Mouse (Mus musculus): ENCODE results near the gene Tfam. TPM values are rescaled to one million over a fixed set of nuclear protein-coding genes. Genes with fewer than 3 reads are reported as not detected.

The Tfam gene
- polyA plus RNA-seq (2012; rRNA removed), result 19.4 and 20.0 TPM in 2 replicates

GRCm38 (mm10) chr10:71238240-71238554, at the start of gene Tfam:
Gene Tfam (minus strand): TSS chr10:71238280.
- Histone ChIP-seq H3K4me1 (ENCODE audit: control insufficient read depth, insufficient read depth, low read length) (no peaks in the 10 kb centered on the region), H3K27ac (ENCODE audit: insufficient read depth, low read length) (peak within 1 kb of the TSS; percentile 58), H3K4me3 (ENCODE audit: insufficient read depth, low read length) (peak within 1 kb of the TSS; percentile 82)
- no peak for TF ChIP-seq CTCF (IDR thresholded peaks at IDR 0.05; ENCODE audit: extremely low read depth, insufficient read depth, low read length)
- no peak for TF ChIP-seq POLR2A (IDR thresholded peaks at IDR 0.05; ENCODE audit: extremely low read depth, insufficient read depth, low read length)

GRCm38 (mm10) chr10:71285126-71285580, 47.1 kb upstream of the Tfam start, which contains the start of gene Ube2d1:
Gene Ube2d1 (minus strand): TSS chr10:71285262.
- Histone ChIP-seq H3K4me3 (ENCODE audit: insufficient read depth, low read length) (peak within 1 kb of the TSS; percentile 80), H3K27ac (ENCODE audit: insufficient read depth, low read length) (peak within 1 kb of the TSS; percentile 86; the same call in 1 of the 2 replicates), H3K4me1 (ENCODE audit: control insufficient read depth, insufficient read depth, low read length) (peaks cover 6% of the 10 kb centered on the region; the same call in 1 of the 2 replicates)
- TF ChIP-seq CTCF (IDR thresholded peaks at IDR 0.05; ENCODE audit: extremely low read depth, insufficient read depth, low read length) (no peak), POLR2A (IDR thresholded peaks at IDR 0.05; ENCODE audit: extremely low read depth, insufficient read depth, low read length) (peak; percentile 62)

GRCm38 (mm10) chr10:71284511-71285125, 46.5 kb upstream of the Tfam start:
- Histone ChIP-seq H3K4me3 (ENCODE audit: insufficient read depth, low read length) (peak overlapping the region; percentile 80), H3K27ac (ENCODE audit: insufficient read depth, low read length) (0 out of 2 replicates have a peak overlapping the region, but pooled peaks have one; percentile 11), H3K4me1 (ENCODE audit: control insufficient read depth, insufficient read depth, low read length) (peaks cover 6% of the 10 kb centered on the region; the same call in 1 of the 2 replicates)
- TF ChIP-seq CTCF (IDR thresholded peaks at IDR 0.05; ENCODE audit: extremely low read depth, insufficient read depth, low read length) (no peak), POLR2A (IDR thresholded peaks at IDR 0.05; ENCODE audit: extremely low read depth, insufficient read depth, low read length) (no peak)

GRCm38 (mm10) chr10:71284131-71284510, 46.0 kb upstream of the Tfam start:
- H3K27ac ChIP-seq (ENCODE audit: insufficient read depth, low read length), result 0 out of 2 replicates have a peak overlapping the region, but pooled peaks have one; percentile 11
- H3K4me3 ChIP-seq (ENCODE audit: insufficient read depth, low read length), result peak overlapping the region; percentile 80
- peaks cover 6% of the 10 kb centered on the region; the same call in 1 of the 2 replicates for H3K4me1 ChIP-seq (ENCODE audit: control insufficient read depth, insufficient read depth, low read length)
- no peak for TF ChIP-seq POLR2A (IDR thresholded peaks at IDR 0.05; ENCODE audit: extremely low read depth, insufficient read depth, low read length)
- TF ChIP-seq CTCF (IDR thresholded peaks at IDR 0.05; ENCODE audit: extremely low read depth, insufficient read depth, low read length), result no peak

DNA sequence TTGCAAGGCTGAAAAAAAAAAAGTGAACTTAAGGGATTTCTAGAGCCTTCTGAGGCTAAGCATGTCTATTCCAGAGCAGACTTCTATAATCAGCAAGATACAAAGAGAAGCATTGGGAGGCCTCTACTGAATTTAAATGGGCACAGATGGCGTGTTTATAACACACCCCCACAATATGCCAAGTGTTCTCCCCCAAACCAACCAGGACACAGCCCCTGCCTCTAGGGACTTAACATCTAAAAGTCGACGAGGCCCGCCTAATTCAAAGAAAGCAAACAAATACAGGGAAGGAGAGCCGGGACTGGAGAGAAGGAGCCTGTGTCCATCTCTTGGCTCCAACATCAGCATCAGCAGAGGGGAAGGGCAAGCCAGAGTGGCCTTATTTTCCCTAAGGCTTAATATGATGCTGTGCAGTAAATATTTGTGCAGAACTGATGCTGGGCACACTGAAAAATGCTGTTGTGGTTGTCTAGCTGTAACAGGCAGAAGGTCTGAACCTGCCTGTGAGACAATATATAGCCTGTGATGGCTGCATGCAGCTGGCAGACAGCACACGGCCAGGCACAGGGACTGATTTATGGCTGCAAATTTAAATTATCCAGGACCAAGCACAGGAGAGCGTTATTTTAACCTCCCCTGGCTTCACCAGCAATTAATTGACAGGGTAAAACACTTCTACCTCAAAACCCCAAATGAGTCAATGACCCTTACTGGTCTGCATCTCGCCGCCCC, 35.1 kb upstream of the Tfam start:
- Histone ChIP-seq H3K4me3 (ENCODE audit: insufficient read depth, low read length) (no peak overlapping the region), H3K27ac (ENCODE audit: insufficient read depth, low read length) (peak overlapping the region; percentile 21; the same call in 1 of the 2 replicates), H3K4me1 (ENCODE audit: control insufficient read depth, insufficient read depth, low read length) (peaks cover 12% of the 10 kb centered on the region)
- TF ChIP-seq CTCF (IDR thresholded peaks at IDR 0.05; ENCODE audit: extremely low read depth, insufficient read depth, low read length), result no peak
- no peak for TF ChIP-seq POLR2A (IDR thresholded peaks at IDR 0.05; ENCODE audit: extremely low read depth, insufficient read depth, low read length)

- no peak for TF ChIP-seq POLR2A (IDR thresholded peaks at IDR 0.05; ENCODE audit: extremely low read depth, insufficient read depth, low read length)
- TF ChIP-seq CTCF (IDR thresholded peaks at IDR 0.05; ENCODE audit: extremely low read depth, insufficient read depth, low read length), result no peak
- Histone ChIP-seq H3K4me1 (ENCODE audit: control insufficient read depth, insufficient read depth, low read length) (peaks cover 16% of the 10 kb centered on the region), H3K27ac (ENCODE audit: insufficient read depth, low read length) (0 out of 2 replicates have a peak overlapping the region, but pooled peaks have one; percentile 59), H3K4me3 (ENCODE audit: insufficient read depth, low read length) (no peak overlapping the region)
These were observed 29.9 kb upstream of the Tfam start for GRCm38 (mm10) chr10:71267973-71268372.

DNA sequence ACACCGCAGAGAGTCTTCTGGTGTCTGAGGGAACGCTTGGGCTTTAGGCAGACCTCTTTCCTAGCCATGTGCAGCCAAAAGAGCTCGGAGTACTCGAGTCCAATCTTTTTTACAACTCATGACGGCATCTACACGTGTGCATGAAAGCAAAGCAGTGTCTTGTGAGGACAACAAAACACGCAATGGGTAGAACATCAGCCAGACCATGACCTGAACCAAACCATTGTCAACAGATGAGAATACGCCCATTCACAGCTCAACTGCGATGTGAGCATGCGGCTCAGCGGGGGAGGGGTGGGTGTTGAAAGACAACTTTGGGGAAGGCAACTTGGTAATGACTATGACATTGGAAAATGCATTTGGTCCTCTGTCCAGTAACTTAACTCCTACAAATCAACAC, 29.4 kb upstream of the Tfam start:
- 0 out of 2 replicates have a peak overlapping the region, but pooled peaks have one; percentile 59 for H3K27ac ChIP-seq (ENCODE audit: insufficient read depth, low read length)
- H3K4me1 ChIP-seq (ENCODE audit: control insufficient read depth, insufficient read depth, low read length), result peaks cover 16% of the 10 kb centered on the region
- TF ChIP-seq POLR2A (IDR thresholded peaks at IDR 0.05; ENCODE audit: extremely low read depth, insufficient read depth, low read length) (no peak), CTCF (IDR thresholded peaks at IDR 0.05; ENCODE audit: extremely low read depth, insufficient read depth, low read length) (no peak)
- H3K4me3 ChIP-seq (ENCODE audit: insufficient read depth, low read length), result no peak overlapping the region

GRCm38 (mm10) chr10:71265067-71265466, 27.0 kb upstream of the Tfam start:
- Histone ChIP-seq H3K4me3 (ENCODE audit: insufficient read depth, low read length) (no peak overlapping the region), H3K27ac (ENCODE audit: insufficient read depth, low read length) (no peak overlapping the region), H3K4me1 (ENCODE audit: control insufficient read depth, insufficient read depth, low read length) (peaks cover 11% of the 10 kb centered on the region)
- TF ChIP-seq CTCF (IDR thresholded peaks at IDR 0.05; ENCODE audit: extremely low read depth, insufficient read depth, low read length), result no peak

DNA sequence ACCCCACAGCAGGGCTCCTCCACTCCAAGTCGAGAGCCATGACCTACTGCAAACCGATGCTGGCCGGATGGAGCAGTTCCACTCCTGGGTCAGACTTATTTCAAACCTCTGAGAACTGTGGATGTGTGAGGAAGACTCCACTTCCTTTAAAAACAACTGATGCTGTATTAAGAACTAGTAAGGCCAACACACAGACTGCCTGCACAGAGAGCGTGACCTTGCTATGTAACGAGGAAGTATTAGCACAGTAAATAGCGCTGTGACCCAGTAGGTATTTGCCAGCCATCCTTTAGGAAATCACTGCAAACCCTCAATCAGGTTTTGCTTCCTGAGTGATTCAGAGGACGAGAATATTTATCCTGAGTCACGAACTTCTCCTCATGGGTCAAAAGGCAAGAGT, 23.6 kb upstream of the Tfam start:
- no peak for TF ChIP-seq CTCF (IDR thresholded peaks at IDR 0.05; ENCODE audit: extremely low read depth, insufficient read depth, low read length)
- TF ChIP-seq POLR2A (IDR thresholded peaks at IDR 0.05; ENCODE audit: extremely low read depth, insufficient read depth, low read length), result no peak
- Histone ChIP-seq H3K27ac (ENCODE audit: insufficient read depth, low read length) (no peak overlapping the region), H3K4me1 (ENCODE audit: control insufficient read depth, insufficient read depth, low read length) (peaks cover 11% of the 10 kb centered on the region), H3K4me3 (ENCODE audit: insufficient read depth, low read length) (no peak overlapping the region)

Measured in cortical plate, adult 2 months (tissue).